Mouse (Mus musculus) v-Abl transformed pro-B cells (cell line): ENCODE data around the gene Ptch2.

Experiments used
- in situ Hi-C, 2 experiments: fragments of 400-800 bp; cut with MboI; formaldehyde crosslinking; loops; one replicate each; pipeline ENCODE4 v1.15.1; 2025; ENCODE audit not compliant: unreplicated experiment in 2 of 2

Gene Ptch2

DNA sequence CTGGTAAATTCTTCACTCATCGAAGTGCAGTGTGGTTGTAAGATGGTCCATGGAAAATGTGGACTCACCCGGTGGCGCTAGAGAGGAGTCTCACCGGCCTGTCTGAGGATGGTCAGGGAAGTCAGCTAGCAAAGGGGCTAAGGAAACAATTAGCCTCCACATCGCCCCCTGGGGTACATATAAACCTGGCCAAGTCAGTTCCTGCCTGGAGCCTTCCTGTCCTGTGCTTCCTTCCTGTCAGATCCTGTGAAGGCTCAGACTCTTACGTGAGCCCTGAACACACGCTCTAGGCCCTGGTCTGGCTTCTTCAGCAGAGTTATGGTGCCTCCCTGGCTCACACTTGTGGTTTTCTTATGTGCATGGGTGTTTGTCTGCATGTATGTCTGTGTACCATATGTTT, 5.3 kb downstream of the Ptch2 start:
- in situ Hi-C loops, result loop anchor here in 1 of 2 experiments (5.0 kb wide), 1 partner anchor 46 kb away; no protein-coding TSS in a partner anchor

DNA sequence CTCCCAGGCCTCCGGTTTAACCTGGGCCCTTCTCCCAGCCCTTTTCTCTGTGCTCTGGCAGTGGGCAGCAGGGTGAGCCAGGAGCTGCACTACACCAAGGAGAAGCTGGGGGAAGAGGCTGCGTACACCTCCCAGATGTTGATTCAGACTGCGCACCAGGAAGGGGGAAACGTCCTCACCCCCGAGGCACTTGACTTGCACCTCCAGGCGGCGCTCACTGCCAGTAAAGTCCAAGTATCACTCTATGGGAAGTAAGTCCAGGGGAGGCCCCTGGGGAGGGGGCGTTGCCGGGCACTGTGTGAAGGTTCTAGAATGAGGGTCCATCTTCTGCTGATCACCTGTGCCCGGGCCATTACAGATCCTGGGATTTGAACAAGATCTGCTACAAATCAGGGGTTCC, 8.8 kb downstream of the Ptch2 start:
- in situ Hi-C loops, result loop anchor here in 1 of 2 experiments (5.0 kb wide), 1 partner anchor 43 kb away; no protein-coding TSS in a partner anchor

DNA sequence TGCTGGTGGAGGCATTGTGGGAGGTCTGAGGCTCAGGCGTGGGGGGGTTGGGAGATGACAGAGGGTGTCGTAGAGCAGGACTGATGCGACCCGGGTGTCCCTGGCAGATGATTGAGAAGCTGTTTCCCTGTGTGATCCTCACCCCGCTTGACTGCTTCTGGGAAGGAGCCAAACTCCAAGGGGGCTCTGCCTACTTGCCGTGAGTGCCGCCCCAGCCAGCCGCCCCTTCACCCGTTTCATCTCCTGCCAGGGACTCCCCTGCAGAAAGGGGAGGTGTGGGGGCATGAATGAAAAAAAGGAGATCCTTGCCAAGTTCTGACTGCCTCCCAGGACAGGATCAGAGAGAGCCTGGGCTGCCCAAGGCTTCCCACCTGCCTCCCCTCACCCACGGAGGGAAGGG, 9.3 kb downstream of the Ptch2 start:
- in situ Hi-C loops, result no loop called here

DNA sequence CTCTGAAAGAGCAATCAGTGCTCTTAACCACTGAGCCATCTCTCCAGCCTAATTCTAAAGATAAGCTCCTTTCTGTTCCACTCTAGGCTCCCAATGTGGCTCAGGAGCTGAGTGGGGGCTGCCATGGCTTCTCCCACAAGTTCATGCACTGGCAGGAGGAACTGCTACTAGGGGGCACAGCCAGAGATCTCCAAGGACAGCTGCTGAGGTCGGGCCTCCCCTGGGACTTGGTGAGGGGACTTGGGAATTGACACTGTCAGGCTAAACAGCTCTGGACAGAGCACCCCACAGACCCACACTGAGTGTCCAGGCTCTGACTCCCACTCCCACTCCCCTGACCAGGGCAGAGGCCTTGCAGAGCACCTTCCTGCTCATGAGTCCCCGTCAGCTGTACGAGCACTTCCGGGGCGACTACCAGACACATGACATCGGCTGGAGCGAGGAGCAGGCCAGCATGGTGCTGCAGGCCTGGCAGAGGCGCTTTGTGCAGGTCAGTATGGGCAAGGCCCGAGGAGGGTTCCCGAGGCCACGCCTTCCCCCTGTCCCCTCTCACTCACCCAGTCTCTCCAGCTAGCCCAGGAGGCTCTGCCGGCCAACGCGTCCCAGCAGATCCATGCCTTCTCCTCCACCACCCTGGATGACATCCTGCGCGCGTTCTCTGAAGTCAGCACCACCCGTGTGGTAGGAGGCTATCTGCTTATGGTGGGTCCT, 12.1 kb downstream of the Ptch2 start:
- in situ Hi-C loops, result no loop called here

DNA sequence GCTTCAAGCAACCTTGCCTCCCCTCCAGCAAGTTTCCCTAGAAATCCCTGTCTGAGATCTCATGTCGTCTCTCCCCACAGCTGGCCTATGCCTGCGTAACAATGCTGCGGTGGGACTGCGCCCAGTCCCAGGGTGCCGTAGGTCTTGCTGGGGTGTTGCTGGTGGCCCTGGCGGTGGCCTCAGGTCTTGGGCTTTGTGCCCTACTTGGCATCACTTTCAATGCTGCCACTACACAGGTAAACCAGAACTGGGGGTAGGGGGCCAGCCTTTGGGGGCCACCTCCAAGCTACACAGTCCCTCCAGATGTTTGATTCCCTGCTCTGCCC, 12.6 kb downstream of the Ptch2 start:
- in situ Hi-C loops, result no loop called here

DNA sequence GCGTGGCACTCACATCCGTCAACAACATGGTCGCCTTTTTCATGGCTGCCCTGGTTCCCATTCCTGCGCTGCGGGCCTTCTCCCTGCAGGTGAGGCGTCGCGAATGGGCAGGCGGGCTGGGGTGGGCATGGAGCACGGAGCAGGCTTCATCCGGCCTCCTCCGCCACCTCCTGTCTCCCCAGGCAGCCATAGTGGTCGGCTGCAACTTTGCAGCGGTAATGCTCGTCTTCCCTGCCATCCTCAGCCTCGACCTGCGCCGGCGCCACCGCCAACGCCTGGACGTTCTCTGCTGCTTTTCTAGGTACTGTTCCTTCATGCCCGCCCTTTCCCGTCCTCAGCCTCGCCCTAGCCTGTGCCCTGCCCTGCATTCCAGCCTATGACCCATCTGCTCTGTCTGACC, 13.5 kb downstream of the Ptch2 start:
- in situ Hi-C loops, result no loop called here

DNA sequence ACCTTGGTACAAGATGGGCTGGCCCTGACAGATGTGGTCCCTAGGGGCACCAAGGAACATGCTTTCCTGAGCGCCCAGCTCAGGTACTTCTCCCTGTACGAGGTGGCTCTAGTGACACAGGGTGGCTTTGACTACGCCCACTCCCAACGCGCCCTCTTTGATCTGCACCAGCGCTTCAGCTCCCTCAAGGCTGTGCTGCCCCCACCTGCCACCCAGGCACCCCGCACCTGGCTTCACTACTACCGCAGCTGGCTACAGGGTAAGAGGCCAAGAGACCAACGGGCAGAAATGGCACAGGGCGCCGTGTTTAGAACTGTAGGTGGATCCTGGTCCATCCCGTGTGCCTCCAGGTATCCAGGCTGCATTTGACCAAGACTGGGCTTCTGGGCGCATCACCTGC, 14.4 kb downstream of the Ptch2 start:
- in situ Hi-C loops, result no loop called here

DNA sequence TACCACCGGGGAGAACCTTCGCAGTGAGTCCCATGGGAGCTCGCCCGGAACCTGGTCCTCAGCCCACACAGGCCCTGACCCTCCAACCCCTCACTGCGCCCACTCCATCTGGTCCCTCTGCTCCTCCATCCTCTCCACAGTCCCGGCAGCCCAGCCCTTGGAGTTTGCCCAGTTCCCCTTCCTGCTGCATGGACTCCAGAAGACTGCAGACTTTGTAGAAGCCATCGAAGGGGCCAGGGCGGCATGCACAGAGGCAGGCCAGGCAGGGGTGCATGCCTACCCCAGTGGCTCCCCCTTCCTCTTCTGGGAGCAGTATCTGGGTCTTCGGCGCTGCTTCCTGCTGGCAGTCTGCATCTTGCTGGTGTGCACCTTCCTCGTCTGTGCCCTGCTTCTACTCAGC, 15.1 kb downstream of the Ptch2 start:
- in situ Hi-C loops, result no loop called here

DNA sequence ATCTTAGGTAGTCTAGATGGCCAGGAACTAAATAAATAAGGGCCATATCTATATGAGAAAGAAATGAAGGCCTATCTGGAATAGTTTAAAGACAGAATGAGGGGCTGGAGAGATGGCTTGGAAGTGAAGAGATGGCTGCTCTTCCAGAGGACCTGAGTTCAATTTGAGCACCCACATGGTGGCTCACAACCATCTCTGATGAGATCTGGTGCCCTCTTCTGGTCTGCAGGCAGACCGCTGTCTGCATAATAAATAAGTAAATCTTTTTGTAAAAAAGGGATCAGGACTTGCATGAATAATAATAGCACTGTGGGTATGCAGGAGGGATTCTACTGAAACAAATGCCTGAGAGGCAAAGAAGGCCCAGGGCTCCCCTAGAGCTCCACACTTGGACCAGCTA, 17.4 kb downstream of the Ptch2 start:
- in situ Hi-C loops, result no loop called here

DNA sequence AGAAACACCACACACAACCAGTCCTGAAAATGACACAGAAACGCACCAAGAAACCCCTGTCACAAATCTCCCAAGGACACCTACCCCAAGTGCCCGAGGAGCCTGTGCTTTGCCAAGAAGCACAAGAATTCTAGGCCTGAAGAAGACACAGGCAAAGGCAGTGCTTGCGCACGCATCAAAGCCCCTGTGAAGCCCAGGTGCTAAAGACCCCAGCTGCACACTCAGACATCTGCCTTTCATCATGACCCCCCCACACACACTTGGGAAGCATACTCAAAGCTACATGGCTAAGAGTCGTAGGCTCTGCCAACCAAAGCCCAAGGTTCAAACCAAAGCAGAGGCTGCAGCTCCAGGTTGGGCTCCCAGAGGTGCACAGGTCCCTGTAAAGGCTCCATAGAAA, 19.7 kb downstream of the Ptch2 start:
- in situ Hi-C loops, result no loop called here

DNA sequence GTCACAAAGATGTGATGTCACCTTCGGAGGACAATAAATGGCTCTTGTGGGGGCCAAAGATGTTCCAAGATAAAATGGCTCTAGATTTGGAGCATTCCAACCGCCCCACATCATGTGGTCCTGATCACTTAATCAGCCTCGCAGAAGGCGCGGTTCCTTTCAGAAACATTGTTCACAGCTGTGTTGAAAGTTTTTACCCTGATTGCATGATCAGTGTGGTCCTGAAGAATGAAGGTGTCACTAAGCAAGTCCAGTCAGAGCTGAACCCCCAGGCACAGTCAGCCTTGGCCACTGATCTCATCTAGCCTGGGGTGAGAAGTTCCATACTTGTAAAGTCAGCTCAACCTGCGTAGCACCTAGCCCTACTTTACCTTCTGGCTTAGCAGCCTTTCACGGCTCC, 22.1 kb downstream of the Ptch2 start:
- in situ Hi-C loops, result no loop called here

DNA sequence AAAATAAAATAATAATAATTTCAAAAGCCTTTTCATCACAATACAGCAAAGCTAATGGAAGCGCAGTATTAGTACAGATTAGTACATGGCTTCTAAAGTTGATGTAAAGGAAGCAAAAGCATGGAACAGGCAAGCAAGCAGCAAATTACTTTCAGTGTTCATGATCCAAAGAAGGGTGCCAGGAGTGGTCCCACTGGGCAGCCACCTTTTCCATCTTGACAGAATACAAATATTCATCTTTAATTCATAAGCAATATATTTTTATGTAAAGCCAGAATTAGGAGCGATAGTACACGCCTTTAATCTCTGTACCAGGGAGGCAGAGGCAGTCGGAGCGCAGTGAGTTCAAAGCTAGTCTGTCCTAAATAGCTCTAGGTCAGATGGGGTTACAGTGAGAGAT, 23.8 kb downstream of the Ptch2 start:
- in situ Hi-C loops, result no loop called here

DNA sequence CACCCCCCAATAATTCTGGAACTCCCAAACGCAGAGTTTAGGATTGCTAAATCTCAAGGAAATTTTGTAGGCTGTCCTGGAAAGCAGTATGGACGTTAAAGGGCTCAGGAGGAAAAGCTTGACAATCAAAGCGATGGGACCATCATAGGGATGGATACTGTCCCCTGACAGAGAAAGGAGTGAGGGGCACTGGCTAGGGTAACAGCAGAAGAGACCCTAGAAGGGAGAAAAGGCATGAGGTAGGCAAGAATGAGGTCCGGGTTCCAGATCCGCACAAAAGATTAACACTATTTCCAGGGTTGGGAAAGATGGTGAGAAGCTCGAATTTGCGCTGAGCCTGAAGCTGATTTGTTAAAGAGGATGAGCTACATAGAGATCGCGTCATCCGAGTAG, 24.2 kb downstream of the Ptch2 start:
- in situ Hi-C loops, result no loop called here

DNA sequence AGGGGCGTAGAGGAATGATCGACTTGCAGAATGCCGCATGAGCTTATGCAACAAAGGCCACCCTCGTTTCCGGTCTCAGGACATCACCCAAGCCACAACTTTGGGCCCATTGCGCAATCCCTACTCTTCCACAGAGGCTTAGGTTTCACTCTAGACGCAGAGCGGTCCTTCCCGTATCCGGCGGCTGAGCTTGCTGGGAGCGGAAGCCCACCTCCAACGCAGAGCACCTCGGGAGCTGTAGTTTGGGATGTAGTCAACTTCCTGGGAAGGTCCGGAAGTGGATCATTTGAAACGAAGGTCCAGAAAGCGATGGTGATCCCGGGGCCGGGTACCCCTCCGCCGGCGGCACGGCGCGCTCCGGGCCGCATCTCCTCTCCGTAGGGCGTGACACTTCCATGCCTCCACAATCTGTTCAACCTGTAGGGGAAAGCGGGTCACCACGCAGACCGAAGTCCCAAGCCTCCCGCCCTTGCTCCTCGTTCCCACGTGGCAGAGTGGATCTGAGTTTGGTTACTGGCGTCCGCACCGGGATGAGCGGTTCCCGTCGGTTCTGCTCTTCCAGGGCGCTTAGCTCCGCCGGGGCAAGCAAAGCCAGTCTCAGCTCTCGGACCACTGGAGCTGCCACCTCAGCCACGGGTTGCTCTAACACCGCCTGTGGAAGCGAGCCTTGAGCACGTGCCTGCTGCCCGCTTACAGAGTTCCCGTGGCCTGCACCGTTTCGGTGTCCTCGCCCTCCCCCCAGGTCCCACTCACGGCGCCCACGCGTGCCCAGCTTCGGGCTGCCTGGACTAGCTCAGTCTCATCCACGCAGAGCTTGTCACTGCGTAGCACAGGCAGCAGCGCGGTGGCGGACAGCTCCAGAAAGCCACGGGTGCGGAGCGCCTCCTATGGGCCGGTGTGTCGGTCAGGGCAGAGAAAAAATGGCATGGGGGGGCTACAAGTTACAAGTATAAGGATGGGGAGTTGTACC, 24.9 kb downstream of the Ptch2 start:
- in situ Hi-C loops, result no loop called here

DNA sequence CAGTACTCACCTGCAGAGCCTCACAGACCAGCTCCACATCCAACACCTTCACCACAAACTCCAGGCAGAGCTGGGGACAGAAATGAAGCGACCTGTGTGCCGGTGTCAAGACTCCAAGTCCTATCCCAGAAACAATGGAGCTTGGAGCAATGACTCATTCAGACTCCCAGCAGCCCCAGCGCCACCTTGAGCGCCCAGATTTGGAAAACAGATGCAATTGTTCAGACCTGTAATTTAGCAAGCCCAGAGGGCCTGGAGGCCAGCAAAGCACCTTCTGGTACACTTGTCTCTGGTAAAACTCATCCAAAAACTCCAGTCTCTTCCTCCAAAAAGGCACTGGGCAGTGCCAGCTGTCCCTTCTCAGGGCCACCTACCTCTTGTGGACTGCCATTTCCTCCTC, 26.3 kb downstream of the Ptch2 start:
- in situ Hi-C loops, result no loop called here

DNA sequence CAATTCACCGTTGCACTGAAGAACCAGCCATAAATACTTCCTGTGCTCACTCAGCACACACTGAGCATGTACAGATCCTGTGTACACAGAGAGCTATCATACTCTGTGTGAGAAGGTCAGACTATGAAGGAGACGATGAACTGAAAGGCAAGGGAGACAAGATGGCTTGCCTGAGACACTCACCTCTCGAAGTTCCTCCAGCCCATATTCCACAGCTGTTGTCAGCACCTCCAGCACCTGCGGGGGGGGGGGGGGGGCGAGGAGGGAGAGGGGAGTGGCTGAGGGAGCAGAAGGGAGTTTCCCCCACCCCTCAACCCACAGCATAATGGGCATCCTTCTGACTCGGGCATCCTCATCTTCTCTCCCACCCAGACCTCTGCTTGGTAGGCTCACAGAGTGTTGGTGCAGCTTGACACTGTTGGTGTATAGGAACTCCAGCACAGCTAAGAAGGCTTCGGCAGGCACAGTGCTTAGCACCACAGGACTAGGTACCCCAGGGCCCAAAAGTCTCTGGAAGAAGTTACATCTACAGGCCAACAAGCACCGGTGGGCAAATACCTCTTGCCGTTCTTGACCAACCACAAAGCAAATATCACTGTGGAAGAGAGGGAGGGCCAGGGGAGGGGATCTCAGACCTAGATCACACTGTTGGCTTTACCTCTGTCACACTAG, 27.8 kb downstream of the Ptch2 start:
- in situ Hi-C loops, result no loop called here

DNA sequence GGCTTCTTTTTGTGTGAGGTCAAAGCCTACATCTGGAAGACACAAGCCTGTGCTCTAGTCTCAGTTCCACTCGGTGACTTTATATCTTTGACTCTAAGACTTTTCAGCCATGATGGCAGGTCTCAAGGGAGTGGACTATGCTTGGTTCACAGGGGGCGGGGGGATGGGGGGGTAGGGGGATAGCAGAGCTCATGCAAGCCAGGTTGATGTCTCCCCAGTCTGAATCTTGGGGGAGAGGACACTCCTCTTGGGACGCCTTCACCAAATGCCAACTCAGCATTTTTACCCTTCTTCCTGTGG, 28.3 kb downstream of the Ptch2 start:
- in situ Hi-C loops, result no loop called here

DNA sequence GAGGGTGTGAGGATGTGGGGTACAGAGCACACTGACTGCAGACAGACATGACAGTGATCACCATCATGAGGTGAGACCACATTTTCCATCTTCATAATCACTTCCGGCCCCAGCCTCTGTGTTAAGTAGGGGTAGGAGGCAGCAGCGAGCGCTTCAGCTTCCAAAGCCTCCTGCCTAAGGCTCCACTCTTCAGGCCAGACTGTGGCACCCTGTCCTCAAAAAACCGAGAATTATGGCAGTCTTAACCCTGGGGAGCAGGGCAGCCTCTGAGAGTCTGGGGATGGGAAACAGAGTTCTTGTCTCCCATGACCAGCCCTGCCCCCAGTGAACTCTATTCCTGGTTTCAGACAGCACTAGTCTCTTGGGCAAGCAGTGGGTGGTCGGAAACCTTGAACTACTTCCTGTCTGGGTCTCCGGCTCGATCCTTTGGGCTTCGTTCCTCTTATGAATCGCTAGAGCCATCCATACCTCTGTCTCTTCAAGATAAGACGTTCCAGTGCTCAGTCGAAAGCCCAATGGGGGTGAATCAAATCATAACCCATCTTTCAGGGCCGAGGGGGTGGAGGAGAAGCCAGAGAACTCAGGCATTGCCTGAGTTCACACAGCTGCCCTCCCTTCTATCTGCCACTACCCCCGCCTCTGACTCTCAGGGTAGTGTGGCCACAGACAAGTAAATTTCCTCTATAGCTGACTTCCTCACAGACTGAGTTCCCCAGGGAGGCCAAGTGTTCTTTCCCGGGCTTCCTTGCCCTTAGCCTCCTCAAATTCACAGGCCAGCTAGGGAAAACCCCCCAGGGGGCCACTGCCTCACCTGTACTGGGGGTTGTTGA, 28.9 kb downstream of the Ptch2 start:
- in situ Hi-C loops, result loop anchor here in 1 of 2 experiments (25.0 kb wide), 2 partner anchors 412 to 987 kb away; partner anchors contain the start of genes Ccdc163, Mmachc and Tesk2

DNA sequence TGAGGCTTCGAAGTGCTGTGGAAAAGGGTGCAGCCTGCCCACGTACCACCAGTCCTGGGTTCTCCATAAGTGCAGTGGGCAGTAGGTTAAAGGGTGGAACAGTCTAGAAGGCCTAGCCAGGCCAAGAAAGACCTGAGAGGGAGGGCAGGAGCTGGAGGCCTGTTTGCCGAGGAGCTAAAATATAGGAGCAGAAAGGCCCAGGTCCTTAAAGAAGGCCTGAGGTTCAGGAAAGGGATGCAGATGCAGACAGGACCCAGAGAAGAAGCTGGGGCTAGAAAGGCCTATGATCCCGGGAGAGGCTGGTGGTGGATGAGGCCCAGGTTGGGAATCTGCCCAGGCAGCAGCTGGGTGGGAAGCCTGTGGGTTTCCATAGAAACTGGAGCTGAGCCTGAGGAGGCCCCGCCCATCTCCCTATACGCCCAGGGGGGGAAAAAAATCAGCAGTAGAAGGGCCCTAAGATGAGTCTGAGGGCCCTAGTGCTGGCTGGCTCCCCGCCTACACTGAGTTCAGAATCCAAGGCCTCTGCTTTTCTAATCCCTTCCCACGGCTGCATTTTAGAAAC, 29.6 kb downstream of the Ptch2 start, which contains the start of gene Btbd19:
Gene Btbd19, minus strand, starts transcription at position 378 of the 562 bp plus-strand sequence.
- in situ Hi-C loops, result loop anchor here in 1 of 2 experiments (25.0 kb wide), 2 partner anchors 413 to 988 kb away; partner anchors contain the start of genes Ccdc163, Mmachc and Tesk2
